ENCODE assay signal across 8 mouse cellular contexts in genomic region chr13:43171020-43171710, GRCm38 (mm10). TPM values are rescaled to one million over a fixed set of nuclear protein-coding genes. Genes with fewer than 3 reads are reported as not detected.
DNase-seq lines count a peak whose midpoint lies in the region; ATAC-seq and TF ChIP-seq lines count a peak whose summit lies in the region.

Gene Tbc1d7 (minus strand): TSS chr13:43171501.

- peaks cover 0 to 4% of the 10 kb centered on the region in 2 experiments; a peak in 2 of 4 replicates for H3K36me3 ChIP-seq in MEL (ENCODE audit: control insufficient read depth in 1 of 2, insufficient read depth in 2 of 2, low read length in 2 of 2)
- H3K36me3 ChIP-seq in forebrain, postnatal 0 days (ENCODE audit: insufficient read depth) = no peaks in the 10 kb centered on the region; the same call in 1 of the 2 replicates
- H3K36me3 ChIP-seq in lung, embryonic 15.5 days = no peaks in the 10 kb centered on the region

- peaks cover 0 to 6% of the 10 kb centered on the region in 2 experiments; a peak in 1 of 4 replicates for H3K4me1 ChIP-seq in MEL (ENCODE audit: control insufficient read depth in 1 of 2, insufficient read depth in 2 of 2, low read length in 2 of 2)
- H3K4me1 ChIP-seq in cerebellum, adult 2 months (ENCODE audit: control insufficient read depth, insufficient read depth, low read length) = no peaks in the 10 kb centered on the region
- H3K4me1 ChIP-seq in forebrain, postnatal 0 days (ENCODE audit: insufficient read depth) = no peaks in the 10 kb centered on the region
- H3K4me1 ChIP-seq in lung, embryonic 15.5 days = peaks cover 16% of the 10 kb centered on the region

- H3K9ac ChIP-seq in MEL (ENCODE audit: control insufficient read depth, low read depth, low read length, poor library complexity, severe bottlenecking) = peak within 1 kb of the TSS; percentile 90
- peak within 1 kb of the TSS; percentile 80 for H3K9ac ChIP-seq in forebrain, postnatal 0 days
- peak within 1 kb of the TSS; percentile 84 for H3K9ac ChIP-seq in lung, embryonic 15.5 days

- H3K4me3 ChIP-seq in MEL (ENCODE audit: control insufficient read depth in 1 of 2, insufficient read depth in 1 of 2, low read depth in 2 of 2, low read length in 2 of 2) = peak within 1 kb of the TSS; percentile 60 to 92
- peak within 1 kb of the TSS; percentile 89 for H3K4me3 ChIP-seq in cerebellum, adult 2 months (replicated peaks; ENCODE audit: insufficient read depth, low read depth, low read length)
- H3K4me3 ChIP-seq in forebrain, postnatal 0 days (ENCODE audit: low read depth, low read length) = peak within 1 kb of the TSS; percentile 54
- peak within 1 kb of the TSS; percentile 68 for H3K4me3 ChIP-seq in lung, embryonic 15.5 days

- WGBS in cerebellum, adult 2 months = under 1% methylated on average over 48 of the region's 48 CpGs
- 2% methylated on average over 48 of the region's 48 CpGs for WGBS in forebrain, postnatal 0 days
- WGBS in lung, embryonic 15.5 days = under 1% methylated on average over 48 of the region's 48 CpGs

- no peak for TF ChIP-seq RAD21 in MEL (IDR thresholded peaks at IDR 0.05; ENCODE audit: low read depth, low read length)

- peak; percentile 97 for ATAC-seq in forebrain, postnatal 0 days
- peak; percentile 94 for ATAC-seq in lung, embryonic 15.5 days (ENCODE audit: borderline replicate concordance, extremely low read depth, low FRiP score, low TSS enrichment)

- peak; percentile 93 to 99 for TF ChIP-seq POLR2A in MEL (IDR thresholded peaks at IDR 0.05; ENCODE audit: control insufficient read depth in 1 of 2, insufficient read depth in 1 of 2, low read depth in 1 of 2, low read length in 2 of 2, poor library complexity in 1 of 2)
- peak; percentile 96 for TF ChIP-seq POLR2A in cerebellum, adult 2 months (IDR thresholded peaks at IDR 0.05; ENCODE audit: borderline replicate concordance, insufficient read depth, low read length)

- H3K4me2 ChIP-seq in forebrain, postnatal 0 days (ENCODE audit: low read depth) = peak within 1 kb of the TSS; percentile 78
- peak within 1 kb of the TSS; percentile 81 for H3K4me2 ChIP-seq in lung, embryonic 15.5 days

- no peaks in the 10 kb centered on the region; the same call in 1 of the 2 replicates for H3K79me2 ChIP-seq in MEL (ENCODE audit: control insufficient read depth, insufficient read depth, low read length, poor library complexity)

- 0 out of 6 replicates have a peak, but pooled peaks of 1 of the 3 experiments have one; percentile 3 for TF ChIP-seq CTCF in MEL (IDR thresholded peaks at IDR 0.05 in 2 of 3, conservative IDR thresholded peaks at IDR 0.05 in 1 of 3; ENCODE audit: control insufficient read depth in 1 of 3, insufficient read depth in 1 of 3, low read depth in 2 of 3, low read length in 3 of 3, poor library complexity in 1 of 3, severe bottlenecking in 1 of 3)
- TF ChIP-seq CTCF in cerebellum, adult 2 months (IDR thresholded peaks at IDR 0.05; ENCODE audit: borderline replicate concordance, insufficient read depth, low read depth, low read length) = no peak
- TF ChIP-seq CTCF in forebrain, postnatal 0 days (IDR thresholded peaks at IDR 0.05; ENCODE audit: low read depth) = peak; percentile 17; the same call in 1 of the 2 replicates

- 0 out of 4 replicates have a peak, but pooled peaks of 1 of the 2 experiments have one; percentile 22 for TF ChIP-seq EP300 in MEL (IDR thresholded peaks at IDR 0.05; ENCODE audit: low read depth in 1 of 2, low read length in 2 of 2)

- H3K9me3 ChIP-seq in MEL (replicated peaks; ENCODE audit: insufficient read depth, low read length) = no peaks in the 10 kb centered on the region
- no peaks in the 10 kb centered on the region for H3K9me3 ChIP-seq in forebrain, postnatal 0 days (ENCODE audit: low read length)
- H3K9me3 ChIP-seq in lung, embryonic 15.5 days = no peaks in the 10 kb centered on the region

- peak within 1 kb of the TSS; percentile 69 for H3K27ac ChIP-seq in MEL (ENCODE audit: control insufficient read depth, low read depth, low read length)
- H3K27ac ChIP-seq in cerebellum, adult 2 months (ENCODE audit: insufficient read depth, low read length) = peak within 1 kb of the TSS; percentile 87
- peak within 1 kb of the TSS; percentile 83 for H3K27ac ChIP-seq in forebrain, postnatal 0 days (ENCODE audit: low read depth, low read length)
- H3K27ac ChIP-seq in lung, embryonic 15.5 days = peak within 1 kb of the TSS; percentile 72

- DNase-seq in MEL (ENCODE audit: low read depth, low spot score) = peak; percentile 97
- DNase-seq in cerebellum, adult 2 months = peak; percentile 98 to 99
- DNase-seq in forebrain, postnatal 0 days = peak; percentile 99
- DNase-seq in heart, postnatal 4 days = peak; percentile 99
- peak; percentile 94 to 98 for DNase-seq in layer of hippocampus, adult 8-10 months (ENCODE audit: low spot score in 2 of 2)
- DNase-seq in ovary, adult 18-20 months (ENCODE audit: low spot score) = peak; percentile 96
- DNase-seq in thymus, postnatal 0 days (ENCODE audit: low spot score) = peak; percentile 98

- H3K27me3 ChIP-seq in MEL (ENCODE audit: control insufficient read depth in 1 of 2, insufficient read depth in 2 of 2, low read length in 2 of 2) = no peaks in the 10 kb centered on the region
- H3K27me3 ChIP-seq in cerebellum, adult 2 months (ENCODE audit: control insufficient read depth, insufficient read depth, low read length) = no peaks in the 10 kb centered on the region
- H3K27me3 ChIP-seq in forebrain, postnatal 0 days (ENCODE audit: insufficient read depth, low read length) = no peaks in the 10 kb centered on the region
- no peaks in the 10 kb centered on the region for H3K27me3 ChIP-seq in lung, embryonic 15.5 days

TF ChIP-seq in MEL, 35 proteins besides CTCF, POLR2A, EP300 and RAD21 (continues in another document):
- TF ChIP-seq ZMIZ1 (IDR thresholded peaks at IDR 0.05; ENCODE audit: low read depth, low read length) (peak; percentile 96), TAL1 (IDR thresholded peaks at IDR 0.05; ENCODE audit: low read length) (no peak), MAFK (IDR thresholded peaks at IDR 0.05; ENCODE audit: borderline replicate concordance, low read depth, low read length) (no peak), TBP (IDR thresholded peaks at IDR 0.05; ENCODE audit: low read depth, low read length) (peak; percentile 89), BHLHE40 (IDR thresholded peaks at IDR 0.05; ENCODE audit: borderline replicate concordance, low read depth, low read length) (no peak), MAZ (IDR thresholded peaks at IDR 0.05; ENCODE audit: low read depth, low read length) (peak; percentile 92), POLR2AphosphoS5 (IDR thresholded peaks at IDR 0.05; ENCODE audit: borderline replicate concordance, low read depth, low read length) (no peak), SIN3A (IDR thresholded peaks at IDR 0.05; ENCODE audit: low read length) (peak; percentile 86), SMC3 (IDR thresholded peaks at IDR 0.05; ENCODE audit: low read depth, low read length) (0 out of 2 replicates have a peak, but pooled peaks have one; percentile 14), UBTF (IDR thresholded peaks at IDR 0.05; ENCODE audit: borderline replicate concordance, insufficient read depth, low read depth, low read length) (peak; percentile 98), NELFE (IDR thresholded peaks at IDR 0.05; ENCODE audit: low read depth, low read length) (peak; percentile 99), MAX (IDR thresholded peaks at IDR 0.05; ENCODE audit: low read length) (peak; percentile 95), MEF2A (IDR thresholded peaks at IDR 0.05; ENCODE audit: extremely low read depth, insufficient replicate concordance, low read depth, low read length, poor library complexity, severe bottlenecking) (0 out of 2 replicates have a peak, but pooled peaks have one; percentile 9), HCFC1 (IDR thresholded peaks at IDR 0.05; ENCODE audit: low read depth, low read length) (peak; percentile 95), TCF12 (IDR thresholded peaks at IDR 0.05; ENCODE audit: low read depth, low read length) (peak; percentile 86), KAT2A (conservative IDR thresholded peaks at IDR 0.05; ENCODE audit: low read depth, low read length) (no peak; the same call in 1 of the 2 replicates), MYB (IDR thresholded peaks at IDR 0.05; ENCODE audit: low read depth, low read length) (no peak), MXI1 (IDR thresholded peaks at IDR 0.05; ENCODE audit: low read depth, low read length) (peak; percentile 95), ETS1 (IDR thresholded peaks at IDR 0.05; ENCODE audit: low read depth, low read length) (peak; percentile 41; the same call in 1 of the 2 replicates), CHD1 (IDR thresholded peaks at IDR 0.05; ENCODE audit: low read depth, low read length) (peak; percentile 67; the same call in 1 of the 2 replicates), JUND (IDR thresholded peaks at IDR 0.05; ENCODE audit: low read depth, low read length) (no peak), ZC3H11A (IDR thresholded peaks at IDR 0.05; ENCODE audit: low read depth, low read length) (no peak), RCOR1 (IDR thresholded peaks at IDR 0.05; ENCODE audit: low read depth, low read length) (no peak), ZNF384 (IDR thresholded peaks at IDR 0.05; ENCODE audit: low read depth, low read length) (0 out of 2 replicates have a peak, but pooled peaks have one; percentile 5), GATA1 (IDR thresholded peaks at IDR 0.05; ENCODE audit: low read depth, low read length) (no peak), CHD2 (IDR thresholded peaks at IDR 0.05; ENCODE audit: low read length) (no peak), USF2 (IDR thresholded peaks at IDR 0.05; ENCODE audit: borderline replicate concordance in 1 of 2, insufficient read depth in 1 of 2, low read depth in 1 of 2, low read length in 2 of 2) (no peak), USF1 (IDR thresholded peaks at IDR 0.05; ENCODE audit: low read depth, low read length) (peak; percentile 65), GABPA (IDR thresholded peaks at IDR 0.05; ENCODE audit: low read depth, low read length) (no peak), POLR2AphosphoS2 (IDR thresholded peaks at IDR 0.05; ENCODE audit: low read length) (peak; percentile 97)

RNA-seq across cellular contexts. Expression of gene Tbc1d7, which starts in this region (rescaled TPM):
- 11.6 and 12.0 TPM in 2 replicates for total RNA-seq in MEL (2012; rRNA removed)
- 10 to 100 TPM in 1 of 2 experiments, not detected in 1; 29.4 TPM for polyA plus RNA-seq in MEL (2012; ENCODE audit: insufficient read depth in 1 of 2, insufficient read length in 2 of 2, low read depth in 1 of 2, low replicate concordance in 2 of 2, missing spikeins in 1 of 2)
- 48.2 and 49.9 TPM in 2 replicates for polyA plus RNA-seq in cerebellum, adult 2 months (2012; rRNA removed)
- 40.0 and 41.6 TPM in 2 replicates for total RNA-seq in forebrain, postnatal 0 days (2014; rRNA removed)
- 69.0 and 84.8 TPM in 2 replicates for polyA plus RNA-seq in forebrain, postnatal 0 days (2015; fragmentation: Nextera tagmentation; extraction: Ambion mirVana)
- total RNA-seq in heart, postnatal 4 days (2021) = 10 to 100 TPM; 40.3 to 45.0 TPM
- total RNA-seq in layer of hippocampus, adult 8-10 months (2022) = 10 to 100 TPM; 25.9 to 30.3 (median 27.8) TPM
- polyA plus RNA-seq in lung, embryonic 15.5 days (2015; fragmentation: Nextera tagmentation; extraction: Ambion mirVana) = 48.4 and 50.2 TPM in 2 replicates
- 34.3 and 35.0 TPM in 2 replicates for polyA plus RNA-seq in thymus, postnatal 0 days (2015; fragmentation: Nextera tagmentation; extraction: Ambion mirVana)

Comparison
In these comparisons a context has a peak if more than half of its experiments do, and no peak if none do; other contexts are left out.
1. Peak in every context shown above with its lines: DNase-seq, ATAC-seq, H3K4me3 ChIP-seq and H3K27ac ChIP-seq.